Mouse (Mus musculus): ENCODE results near the gene Flywch2.

GRCm38 (mm10) chr17:23778447-23778846, 7.4 kb downstream of the Flywch2 start:
- TF ChIP-seq CTCF (conservative IDR thresholded peaks at IDR 0.05; ENCODE audit: insufficient read depth, insufficient read length, low read depth, low read length) (no peak), POLR2A (IDR thresholded peaks at IDR 0.05; ENCODE audit: low read depth, low read length) (no peak)
